Mouse (Mus musculus) spleen, adult 2 months (tissue): Measurements from ENCODE around the gene D330020A13Rik. TPM values are rescaled to one million over a fixed set of nuclear protein-coding genes. Genes with fewer than 3 reads are reported as not detected.

Experiments
- DNase-seq, 2 experiments: peaks; one replicate each; pipeline versions ENCODE4 v3.0.0 to v3.0.0-alpha.2; 2012 to 2021; ENCODE audit warnings: low spot score in 2 of 2, low read depth in 1 of 2
- H3K27ac ChIP-seq: fragments of 200-500 bp; 2 replicates; pipeline ENCODE4 v1.5.1; 2012; ENCODE audit warnings: low read length, inconsistent platforms; ENCODE audit not compliant: insufficient read depth
- H3K27me3 ChIP-seq: fragments of 200-500 bp; 2 replicates; pipeline ENCODE4 v1.6.1; 2012; ENCODE audit warnings: mild to moderate bottlenecking, moderate library complexity, low read length, inconsistent platforms; ENCODE audit not compliant: control insufficient read depth, insufficient read depth
- H3K36me3 ChIP-seq: fragments of 200-500 bp; 2 replicates; pipeline ENCODE4 v1.6.1; 2012; ENCODE audit warnings: mild to moderate bottlenecking, low read length, inconsistent platforms; ENCODE audit not compliant: control insufficient read depth, insufficient read depth
- H3K4me1 ChIP-seq: fragments of 200-500 bp; 2 replicates; pipeline ENCODE4 v1.6.1; 2011; ENCODE audit warnings: inconsistent platforms; ENCODE audit not compliant: control insufficient read depth, insufficient read depth, insufficient read length
- H3K4me3 ChIP-seq: fragments of 200-500 bp; 2 replicates; pipeline ENCODE4 v1.5.1; 2011; ENCODE audit warnings: mild to moderate bottlenecking, inconsistent platforms; ENCODE audit not compliant: insufficient read depth, insufficient read length; ENCODE audit errors: extremely low read depth
- CTCF ChIP-seq: fragments of 200-500 bp; IDR thresholded peaks from 2 replicates; pipeline ENCODE4 v1.5.1; 2011; ENCODE audit warnings: mild to moderate bottlenecking, inconsistent platforms; ENCODE audit not compliant: insufficient read depth, insufficient read length, insufficient replicate concordance; ENCODE audit errors: extremely low read depth
- POLR2A ChIP-seq: fragments of 200-500 bp; IDR thresholded peaks from 2 replicates; pipeline ENCODE4 v1.6.1; 2011; ENCODE audit warnings: low read depth, low read length, inconsistent platforms
- WGBS: fragments of 180-500 bp; shearing (Covaris S2); methylation state at CpG from one replicate; pipeline ENCODE4 v1.1.7; 2018; 5-methylcytosine and 5-hydroxymethylcytosine counted together
- polyA plus RNA-seq: library from polyadenylated mRNA; depleted of rRNA; stranded (reverse); fragments of >200 nt; gene quantifications from 2 replicates; pipeline ENCODE4 v1.2.3, GENCODE M21; 2012

D330020A13Rik gene
- polyA plus RNA-seq, 1 experiment, result not detected

DNA sequence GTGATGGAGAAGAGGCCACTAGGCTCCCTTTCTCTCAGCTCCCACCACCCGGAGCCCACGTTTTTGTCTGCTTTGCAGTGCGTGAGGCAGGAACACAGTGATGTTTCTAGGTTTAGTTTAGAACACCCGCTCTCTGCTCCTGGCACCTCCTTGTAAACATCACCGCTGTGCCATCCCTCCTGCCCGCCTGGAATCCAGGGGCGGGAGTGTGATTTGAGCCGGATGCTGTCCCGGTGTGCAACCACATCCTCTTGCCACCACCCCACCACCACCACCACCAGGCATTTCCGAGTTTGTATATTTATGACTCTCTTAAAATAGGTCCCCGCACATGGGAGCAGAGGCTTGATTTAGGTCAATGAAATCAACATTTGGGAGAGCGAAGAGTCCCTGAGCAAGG, 38.5 kb upstream of the D330020A13Rik start:
- TF ChIP-seq POLR2A (no peak), CTCF (no peak)
- no peak overlapping the region for H3K27ac ChIP-seq
- H3K4me1 ChIP-seq, result no peaks in the 10 kb centered on the region
- H3K36me3 ChIP-seq, result no peaks in the 10 kb centered on the region
- H3K27me3 ChIP-seq, result no peaks in the 10 kb centered on the region
- 36% methylated on average over 12 of the region's 12 CpGs for WGBS
- no peak overlapping the region for H3K4me3 ChIP-seq
- no peak for DNase-seq

DNA sequence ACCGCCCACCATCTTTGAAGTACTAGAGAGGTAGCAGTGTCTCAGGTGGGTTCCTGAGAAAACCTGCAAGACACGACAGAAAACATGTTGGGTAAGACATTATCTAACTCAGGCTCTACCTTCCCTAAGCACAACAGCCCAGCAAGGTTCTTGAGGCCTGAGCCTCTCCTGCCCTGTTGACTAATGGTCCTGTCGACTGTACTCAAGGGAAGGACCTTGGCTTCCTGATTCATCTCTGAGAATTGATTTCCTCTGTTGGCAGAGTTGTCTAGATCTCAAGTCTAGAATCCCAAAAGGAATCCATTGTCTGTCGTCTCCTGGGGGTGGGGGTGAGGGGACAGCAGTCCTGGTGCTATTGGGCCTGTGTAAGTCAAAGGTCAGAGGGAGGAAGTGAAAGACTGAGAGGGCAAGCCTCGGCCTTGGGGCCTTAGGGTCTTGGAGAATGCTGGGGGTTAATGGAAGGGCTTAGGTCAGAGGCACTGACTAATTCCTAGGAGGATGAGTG, 37.7 kb upstream of the D330020A13Rik start:
- H3K4me1 ChIP-seq, result no peaks in the 10 kb centered on the region
- no peak overlapping the region for H3K4me3 ChIP-seq
- no peaks in the 10 kb centered on the region for H3K36me3 ChIP-seq
- no peaks in the 10 kb centered on the region for H3K27me3 ChIP-seq
- WGBS, result 75% methylated on average over 5 of the region's 5 CpGs
- no peak for TF ChIP-seq CTCF
- TF ChIP-seq POLR2A, result no peak
- no peak overlapping the region for H3K27ac ChIP-seq
- no peak for DNase-seq

- WGBS, result 52% methylated on average over 9 of the region's 9 CpGs
- H3K36me3 ChIP-seq, result no peaks in the 10 kb centered on the region
- no peak for DNase-seq
- no peaks in the 10 kb centered on the region for H3K4me1 ChIP-seq
- TF ChIP-seq POLR2A (no peak), CTCF (no peak)
- no peaks in the 10 kb centered on the region for H3K27me3 ChIP-seq
- no peak overlapping the region for H3K27ac ChIP-seq
- no peak overlapping the region for H3K4me3 ChIP-seq
Measured at GRCm38 (mm10) chr6:120259481-120259880, 34.7 kb upstream of the D330020A13Rik start.

GRCm38 (mm10) chr6:120262886-120263531, 31.2 kb upstream of the D330020A13Rik start:
- Histone ChIP-seq H3K4me3 (no peak overlapping the region), H3K27me3 (no peaks in the 10 kb centered on the region), H3K36me3 (no peaks in the 10 kb centered on the region), H3K27ac (no peak overlapping the region), H3K4me1 (no peaks in the 10 kb centered on the region)
- DNase-seq, result no peak
- TF ChIP-seq POLR2A, result no peak
- TF ChIP-seq CTCF, result no peak
- WGBS, result 85% methylated on average over 12 of the region's 12 CpGs

DNA sequence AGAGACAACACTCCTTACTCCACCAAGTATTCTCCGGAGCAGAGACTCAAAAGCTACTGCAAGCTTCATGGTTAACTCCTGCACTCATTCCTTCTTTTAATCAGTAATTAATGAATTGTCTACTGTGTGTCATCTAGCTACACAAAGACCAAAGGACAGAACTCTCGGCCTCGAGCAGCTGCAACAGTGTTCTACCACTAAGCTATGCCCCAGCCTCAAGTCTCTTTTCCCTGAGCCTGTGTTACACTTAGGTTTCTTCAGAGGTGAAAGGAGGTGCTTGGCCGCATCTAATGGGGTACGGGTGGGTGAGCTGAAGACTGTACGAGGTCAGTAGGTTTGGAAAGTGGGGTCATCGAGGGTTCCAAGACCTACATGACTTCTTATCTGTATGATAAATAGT, 30.6 kb upstream of the D330020A13Rik start:
- H3K4me1 ChIP-seq, result no peaks in the 10 kb centered on the region
- 86% methylated on average over 7 of the region's 7 CpGs for WGBS
- no peak overlapping the region for H3K4me3 ChIP-seq
- H3K36me3 ChIP-seq, result no peaks in the 10 kb centered on the region
- H3K27me3 ChIP-seq, result no peaks in the 10 kb centered on the region
- DNase-seq, result no peak
- H3K27ac ChIP-seq, result no peak overlapping the region
- TF ChIP-seq POLR2A, result no peak
- TF ChIP-seq CTCF, result no peak

DNA sequence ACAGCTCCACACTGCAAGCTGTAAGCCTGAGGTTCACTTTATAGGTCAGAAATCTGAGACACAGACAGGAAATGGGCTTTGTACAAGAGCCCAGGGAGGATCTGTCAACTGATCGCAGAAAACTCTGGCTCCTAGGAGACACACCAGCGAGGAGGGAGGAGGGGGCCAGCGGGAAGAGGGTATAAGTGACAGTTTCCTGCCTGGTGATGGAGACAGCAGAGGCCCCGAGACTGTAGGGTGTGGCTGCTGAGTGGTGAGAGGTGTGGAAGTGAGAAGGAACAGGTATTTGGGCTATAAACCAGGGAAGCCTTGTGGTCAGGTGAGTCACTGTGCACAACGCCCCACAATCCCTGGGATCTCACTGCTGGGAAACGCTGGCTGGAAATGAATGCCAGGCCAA, 30.0 kb upstream of the D330020A13Rik start:
- no peak overlapping the region for H3K27ac ChIP-seq
- H3K36me3 ChIP-seq, result no peaks in the 10 kb centered on the region
- H3K4me3 ChIP-seq, result no peak overlapping the region
- H3K27me3 ChIP-seq, result no peaks in the 10 kb centered on the region
- H3K4me1 ChIP-seq, result no peaks in the 10 kb centered on the region
- WGBS, result 26% methylated on average over 6 of the region's 6 CpGs
- TF ChIP-seq CTCF (no peak), POLR2A (no peak)
- DNase-seq, result no peak

GRCm38 (mm10) chr6:120274181-120274580, 20.0 kb upstream of the D330020A13Rik start:
- no peaks in the 10 kb centered on the region for H3K27me3 ChIP-seq
- TF ChIP-seq CTCF (no peak), POLR2A (no peak)
- no peak overlapping the region for H3K27ac ChIP-seq
- WGBS, result 72% methylated on average over 8 of the region's 8 CpGs
- no peaks in the 10 kb centered on the region for H3K4me1 ChIP-seq
- no peaks in the 10 kb centered on the region for H3K36me3 ChIP-seq
- no peak for DNase-seq
- H3K4me3 ChIP-seq, result no peak overlapping the region
